8 mouse cellular contexts compared by ENCODE assay signal in genomic region chr14:49173290-49174135, GRCm38 (mm10). TPM values are rescaled to one million over a fixed set of nuclear protein-coding genes. Genes with fewer than 3 reads are reported as not detected.
DNase-seq lines count a peak whose midpoint lies in the region; ATAC-seq and TF ChIP-seq lines count a peak whose summit lies in the region.

No protein-coding gene starts in this region.

- no peak for DNase-seq in heart, postnatal 14 days
- DNase-seq in G1E (ENCODE audit: low spot score), result no peak
- DNase-seq in forebrain, embryonic 10.5 days (ENCODE audit: extremely low spot score, low spot score), result no peak
- no peak for DNase-seq in midbrain, postnatal 0 days (ENCODE audit: low spot score)
- no peak for DNase-seq in spleen, postnatal 14 days (ENCODE audit: low spot score in 2 of 2)
- DNase-seq in ovary, postnatal 36 days (ENCODE audit: low spot score), result no peak

- no peak for ATAC-seq in heart, embryonic 13.5 days (ENCODE audit: extremely low read depth, insufficient number of reproducible peaks, low FRiP score, low TSS enrichment)
- no peak for ATAC-seq in G1E (ENCODE audit: extremely low read depth, insufficient number of reproducible peaks, low FRiP score, poor library complexity, severe bottlenecking)
- ATAC-seq in kidney, embryonic 15.5 days (replicated peaks; ENCODE audit: low FRiP score), result no peak
- no peak for ATAC-seq in midbrain, postnatal 0 days (ENCODE audit: low FRiP score)

- TF ChIP-seq CTCF in G1E (IDR thresholded peaks at IDR 0.05; ENCODE audit: low read depth, low read length), result no peak
- TF ChIP-seq CTCF in midbrain, postnatal 0 days (IDR thresholded peaks at IDR 0.05), result no peak

- 41% methylated on average over 16 of the region's 16 CpGs for WGBS in heart, embryonic 13.5 days
- 67% methylated on average over 16 of the region's 16 CpGs for WGBS in forebrain, embryonic 10.5 days
- 36% methylated on average over 16 of the region's 16 CpGs for WGBS in kidney, embryonic 15.5 days
- WGBS in midbrain, postnatal 0 days, result 41% methylated on average over 16 of the region's 16 CpGs

- peak overlapping the region; percentile 89; the same call in 1 of the 2 replicates for H3K27ac ChIP-seq in heart, embryonic 13.5 days (replicated peaks)
- H3K27ac ChIP-seq in forebrain, embryonic 10.5 days, result peak overlapping the region; percentile 95
- H3K27ac ChIP-seq in kidney, embryonic 15.5 days, result peak overlapping the region; percentile 85; the same call in 1 of the 2 replicates
- no peak overlapping the region for H3K27ac ChIP-seq in midbrain, postnatal 0 days (ENCODE audit: low read depth, low read length)

- H3K4me1 ChIP-seq in heart, embryonic 13.5 days, result peaks cover 30% of the 10 kb centered on the region
- peaks cover 24% of the 10 kb centered on the region for H3K4me1 ChIP-seq in G1E (ENCODE audit: insufficient read depth, low read depth, low read length)
- peaks cover 38% of the 10 kb centered on the region for H3K4me1 ChIP-seq in forebrain, embryonic 10.5 days
- H3K4me1 ChIP-seq in kidney, embryonic 15.5 days, result peaks cover 23% of the 10 kb centered on the region
- H3K4me1 ChIP-seq in midbrain, postnatal 0 days (ENCODE audit: insufficient read depth, low read length), result peaks cover 10% of the 10 kb centered on the region; the same call in 1 of the 2 replicates

- intact Hi-C loops in heart, postnatal 14 days (cut with DNase I), result loop anchor here (5.0 kb wide), 1 partner anchor 106 kb away; the partner anchor contains the start of genes Ap5m1 and Exoc5

- peak overlapping the region; percentile 96 for H3K4me2 ChIP-seq in heart, embryonic 13.5 days
- peak overlapping the region; percentile 75 for H3K4me2 ChIP-seq in kidney, embryonic 15.5 days
- H3K4me2 ChIP-seq in midbrain, postnatal 0 days (ENCODE audit: low read depth, low read length, poor library complexity, severe bottlenecking), result peak overlapping the region; percentile 83

- no peaks in the 10 kb centered on the region for H3K9me3 ChIP-seq in heart, embryonic 13.5 days
- no peaks in the 10 kb centered on the region for H3K9me3 ChIP-seq in G1E (replicated peaks)
- no peaks in the 10 kb centered on the region for H3K9me3 ChIP-seq in forebrain, embryonic 10.5 days
- no peaks in the 10 kb centered on the region for H3K9me3 ChIP-seq in kidney, embryonic 15.5 days (replicated peaks)
- H3K9me3 ChIP-seq in midbrain, postnatal 0 days (ENCODE audit: low read length), result no peaks in the 10 kb centered on the region

- peak overlapping the region; percentile 86 for H3K4me3 ChIP-seq in heart, embryonic 13.5 days
- peak overlapping the region; percentile 97 for H3K4me3 ChIP-seq in G1E (ENCODE audit: low read depth, low read length)
- H3K4me3 ChIP-seq in forebrain, embryonic 10.5 days, result peak overlapping the region; percentile 98
- H3K4me3 ChIP-seq in kidney, embryonic 15.5 days (replicated peaks), result peak overlapping the region; percentile 82
- peak overlapping the region; percentile 99 for H3K4me3 ChIP-seq in midbrain, postnatal 0 days (ENCODE audit: low read depth, low read length)

- H3K36me3 ChIP-seq in heart, embryonic 13.5 days, result peaks cover 11% of the 10 kb centered on the region
- H3K36me3 ChIP-seq in G1E (replicated peaks), result peaks cover 24% of the 10 kb centered on the region
- peaks cover 25% of the 10 kb centered on the region for H3K36me3 ChIP-seq in forebrain, embryonic 10.5 days (replicated peaks)
- peaks cover 3% of the 10 kb centered on the region; the same call in 1 of the 2 replicates for H3K36me3 ChIP-seq in kidney, embryonic 15.5 days
- H3K36me3 ChIP-seq in midbrain, postnatal 0 days (ENCODE audit: insufficient read depth, low read length), result no peaks in the 10 kb centered on the region

- H3K27me3 ChIP-seq in heart, embryonic 13.5 days (replicated peaks), result no peaks in the 10 kb centered on the region
- H3K27me3 ChIP-seq in G1E (ENCODE audit: insufficient read depth, low read length), result no peaks in the 10 kb centered on the region
- H3K27me3 ChIP-seq in forebrain, embryonic 10.5 days (ENCODE audit: poor library complexity, severe bottlenecking), result no peaks in the 10 kb centered on the region
- no peaks in the 10 kb centered on the region for H3K27me3 ChIP-seq in kidney, embryonic 15.5 days
- H3K27me3 ChIP-seq in midbrain, postnatal 0 days (ENCODE audit: insufficient read depth, low read length), result no peaks in the 10 kb centered on the region

- peak overlapping the region; percentile 98 for H3K9ac ChIP-seq in heart, embryonic 13.5 days
- H3K9ac ChIP-seq in kidney, embryonic 15.5 days, result peak overlapping the region; percentile 86
- peak overlapping the region; percentile 97 for H3K9ac ChIP-seq in midbrain, postnatal 0 days (replicated peaks; ENCODE audit: low read length, poor library complexity, severe bottlenecking)

RNA-seq across cellular contexts. Expression of gene Naa30, which starts 1.5 kb away (rescaled TPM):
- 6.9 and 7.7 TPM in 2 replicates for polyA plus RNA-seq in heart, embryonic 13.5 days (2015; fragmentation: Nextera tagmentation; extraction: Ambion mirVana)
- total RNA-seq in heart, postnatal 14 days (2021), result 10 to 100 TPM; 20.4 to 24.7 TPM
- 44.5 and 61.6 TPM in 2 replicates for total RNA-seq in G1E (2014; fragmentation: Nextera tagmentation)
- 42.7 and 56.7 TPM in 2 replicates for total RNA-seq in G1E (2017)
- 14.8 and 19.1 TPM in 2 replicates for polyA plus RNA-seq in G1E (2012)
- 8.5 and 8.6 TPM in 2 replicates for polyA plus RNA-seq in forebrain, embryonic 10.5 days (2016; fragmentation: Nextera tagmentation; extraction: Ambion mirVana)
- polyA plus RNA-seq in kidney, embryonic 15.5 days (2015; fragmentation: Nextera tagmentation; extraction: Ambion mirVana), result 9.8 and 10.1 TPM in 2 replicates
- total RNA-seq in midbrain, postnatal 0 days (2014; rRNA removed), result 42.2 and 50.9 TPM in 2 replicates
- 8.8 and 9.0 TPM in 2 replicates for polyA plus RNA-seq in midbrain, postnatal 0 days (2015; fragmentation: Nextera tagmentation; extraction: Ambion mirVana)
